Mouse (Mus musculus): Measurements from ENCODE around the gene 1700016D06Rik.

GRCm38 (mm10) chr8:11691761-11692160, 9.1 kb downstream of the 1700016D06Rik start:
- TF ChIP-seq CTCF (IDR thresholded peaks at IDR 0.05; ENCODE audit: borderline replicate concordance, insufficient read depth, low read length), result no peak
- no peak for TF ChIP-seq POLR2A (IDR thresholded peaks at IDR 0.05; ENCODE audit: low read depth, low read length)
